Mouse (Mus musculus) midbrain, embryonic 14.5 days (tissue): ENCODE data around the gene Sds. TPM values are rescaled to one million over a fixed set of nuclear protein-coding genes. Genes with fewer than 3 reads are reported as not detected.
A peak's percentile ranks its signal among the peaks of the same experiment; 100 is the strongest.

Source experiments
- ATAC-seq: fragments of 200-750 bp; cut with Nextera tagmentation; 2 replicates; pipeline ENCODE4 v1.8.0; 2017; ENCODE audit warnings: moderate number of reproducible peaks, moderate library complexity; ENCODE audit not compliant: low FRiP score, low TSS enrichment
- DNase-seq: peaks from one replicate; pipeline ENCODE4 v3.0.0-alpha.2; 2015
- H3K27ac ChIP-seq: fragments of 300-500 bp; sonication (generic); replicated peaks from 2 replicates; pipeline ENCODE4 v1.5.1; 2014; ENCODE audit warnings: mild to moderate bottlenecking, low read depth, low read length, moderate library complexity
- H3K27me3 ChIP-seq: fragments of 300-500 bp; sonication (generic); 2 replicates; pipeline ENCODE4 v1.6.1; 2014; ENCODE audit warnings: low read length, control low read depth, mixed read lengths; ENCODE audit not compliant: control insufficient read depth, insufficient read depth
- H3K36me3 ChIP-seq: fragments of 300-500 bp; sonication (generic); 2 replicates; pipeline ENCODE4 v1.6.1; 2014; ENCODE audit warnings: low read length, control low read depth; ENCODE audit not compliant: control insufficient read depth, insufficient read depth
- H3K4me1 ChIP-seq: fragments of 300-500 bp; sonication (generic); 2 replicates; pipeline ENCODE4 v1.6.1; 2014; ENCODE audit warnings: mild to moderate bottlenecking, antibody characterized with exemption, low read length, control low read depth; ENCODE audit not compliant: control insufficient read depth, insufficient read depth
- H3K4me2 ChIP-seq: fragments of 300-500 bp; sonication (generic); 2 replicates; pipeline ENCODE4 v1.6.1; 2014; ENCODE audit warnings: mild to moderate bottlenecking, low read length, moderate library complexity
- H3K4me3 ChIP-seq: fragments of 300-500 bp; sonication (generic); replicated peaks from 2 replicates; pipeline ENCODE4 v1.5.1; 2014; ENCODE audit warnings: low read depth, low read length
- H3K9ac ChIP-seq: fragments of 300-500 bp; sonication (generic); replicated peaks from 2 replicates; pipeline ENCODE4 v1.6.1; 2014; ENCODE audit warnings: mild to moderate bottlenecking, low read length, moderate library complexity
- H3K9me3 ChIP-seq: fragments of 300-500 bp; sonication (generic); 2 replicates; pipeline ENCODE4 v1.6.1; 2016; ENCODE audit warnings: low read length, control low read depth, mixed read lengths; ENCODE audit not compliant: control insufficient read depth
- WGBS: fragments of 180-500 bp; shearing (Covaris S2); extraction: QIAGEN DNeasy Blood & Tissue Kit; methylation state at CpG from one replicate; pipeline ENCODE4 v1.1.7; 2014; 5-methylcytosine and 5-hydroxymethylcytosine counted together
- polyA plus RNA-seq: library from polyadenylated mRNA; unstranded; fragments of >200 nt; fragmentation: Nextera tagmentation; extraction: Ambion mirVana; gene quantifications from 2 replicates; pipeline ENCODE4 v1.2.1, GENCODE M21; 2014

The Sds gene
- polyA plus RNA-seq, 1 experiment from 2014 or later: 0.55 TPM

GRCm38 (mm10) chr5:120502147-120502621 is 25.9 kb downstream of the Sds start:
- H3K4me2 ChIP-seq: peak overlapping the region; percentile 93
- peaks cover 9% of the 10 kb centered on the region; the same call in 1 of the 2 replicates for H3K36me3 ChIP-seq
- ATAC-seq (no peak), DNase-seq (no peak)
- peaks cover 12% of the 10 kb centered on the region for H3K4me1 ChIP-seq
- no peaks in the 10 kb centered on the region for H3K27me3 ChIP-seq
- peak overlapping the region; percentile 88 for H3K9ac ChIP-seq
- no peak overlapping the region for H3K27ac ChIP-seq
- no peaks in the 10 kb centered on the region for H3K9me3 ChIP-seq
- 81% methylated on average over 9 of the region's 9 CpGs for WGBS
- peak overlapping the region; percentile 88 for H3K4me3 ChIP-seq

GRCm38 (mm10) chr5:120502675-120503143 is 26.4 kb downstream of the Sds start:
- Histone ChIP-seq H3K9me3 (no peaks in the 10 kb centered on the region), H3K27ac (no peak overlapping the region), H3K4me2 (peak overlapping the region; percentile 93), H3K4me3 (peak overlapping the region; percentile 88), H3K4me1 (peaks cover 12% of the 10 kb centered on the region), H3K36me3 (peaks cover 8% of the 10 kb centered on the region; the same call in 1 of the 2 replicates), H3K9ac (peak overlapping the region; percentile 88), H3K27me3 (no peaks in the 10 kb centered on the region)
- WGBS: 10% methylated on average over 12 of the region's 12 CpGs
- no peak for ATAC-seq
- no peak for DNase-seq

GRCm38 (mm10) chr5:120503144-120503795 is 26.9 kb downstream of the Sds start, which contains the start of gene Plbd2:
Plbd2 (minus strand) TSS chr5:120503625.
- peak within 1 kb of the TSS; percentile 93 for H3K4me2 ChIP-seq
- H3K9me3 ChIP-seq: no peaks in the 10 kb centered on the region
- H3K27me3 ChIP-seq: no peaks in the 10 kb centered on the region
- under 1% methylated on average over 52 of the region's 55 CpGs for WGBS
- DNase-seq: peak; percentile 98
- ATAC-seq: peak; percentile 70
- peak within 1 kb of the TSS; percentile 88 for H3K9ac ChIP-seq
- H3K27ac ChIP-seq: peak within 1 kb of the TSS; percentile 32; the same call in 1 of the 2 replicates
- peaks cover 12% of the 10 kb centered on the region for H3K4me1 ChIP-seq
- H3K36me3 ChIP-seq: peaks cover 6% of the 10 kb centered on the region; the same call in 1 of the 2 replicates
- peak within 1 kb of the TSS; percentile 88 for H3K4me3 ChIP-seq

- no peaks in the 10 kb centered on the region for H3K36me3 ChIP-seq
- H3K9me3 ChIP-seq: no peaks in the 10 kb centered on the region
- DNase-seq (peak; percentile 78), ATAC-seq (no peak)
- 20% methylated on average over 16 of the region's 16 CpGs for WGBS
- H3K9ac ChIP-seq: no peak overlapping the region
- H3K27me3 ChIP-seq: no peaks in the 10 kb centered on the region
- no peak overlapping the region for H3K4me2 ChIP-seq
- H3K4me3 ChIP-seq: no peak overlapping the region
- H3K4me1 ChIP-seq: peaks cover 15% of the 10 kb centered on the region
- no peak overlapping the region for H3K27ac ChIP-seq
Observed at GRCm38 (mm10) chr5:120505368-120505767, 29.0 kb downstream of the Sds start.

- H3K9ac ChIP-seq: no peak overlapping the region
- 68% methylated on average over 9 of the region's 9 CpGs for WGBS
- ATAC-seq (no peak), DNase-seq (no peak)
- no peak overlapping the region for H3K27ac ChIP-seq
- no peaks in the 10 kb centered on the region for H3K36me3 ChIP-seq
- no peak overlapping the region for H3K4me3 ChIP-seq
- no peak overlapping the region for H3K4me2 ChIP-seq
- H3K27me3 ChIP-seq: no peaks in the 10 kb centered on the region
- peaks cover 19% of the 10 kb centered on the region for H3K4me1 ChIP-seq
- no peaks in the 10 kb centered on the region for H3K9me3 ChIP-seq
Observed at GRCm38 (mm10) chr5:120505781-120506180, 29.5 kb downstream of the Sds start.

GRCm38 (mm10) chr5:120506490-120506889 is 30.2 kb downstream of the Sds start:
- Histone ChIP-seq H3K27ac (no peak overlapping the region), H3K36me3 (no peaks in the 10 kb centered on the region), H3K4me2 (no peak overlapping the region), H3K9ac (no peak overlapping the region), H3K27me3 (no peaks in the 10 kb centered on the region), H3K4me3 (no peak overlapping the region), H3K4me1 (peaks cover 20% of the 10 kb centered on the region), H3K9me3 (no peaks in the 10 kb centered on the region)
- ATAC-seq: no peak
- 68% methylated on average over 9 of the region's 9 CpGs for WGBS
- peak; percentile 29 for DNase-seq

GRCm38 (mm10) chr5:120507311-120507710 is 31.0 kb downstream of the Sds start:
- peaks cover 16% of the 10 kb centered on the region for H3K4me1 ChIP-seq
- H3K36me3 ChIP-seq: no peaks in the 10 kb centered on the region
- H3K4me2 ChIP-seq: no peak overlapping the region
- no peak for ATAC-seq
- no peak for DNase-seq
- no peaks in the 10 kb centered on the region; the same call in 1 of the 2 replicates for H3K27me3 ChIP-seq
- H3K27ac ChIP-seq: no peak overlapping the region
- H3K9me3 ChIP-seq: no peaks in the 10 kb centered on the region
- no peak overlapping the region for H3K4me3 ChIP-seq
- 54% methylated on average over 4 of the region's 4 CpGs for WGBS
- no peak overlapping the region for H3K9ac ChIP-seq

- peak; percentile 81 for ATAC-seq
- 1% methylated on average over 36 of the region's 36 CpGs for WGBS
- H3K4me1 ChIP-seq: peaks cover 12% of the 10 kb centered on the region; the same call in 1 of the 2 replicates
- H3K4me3 ChIP-seq: peak within 1 kb of the TSS; percentile 26
- H3K4me2 ChIP-seq: peak within 1 kb of the TSS; percentile 51
- no peaks in the 10 kb centered on the region for H3K36me3 ChIP-seq
- no peaks in the 10 kb centered on the region for H3K9me3 ChIP-seq
- no peak within 1 kb of the TSS for H3K27ac ChIP-seq
- no peaks in the 10 kb centered on the region; the same call in 1 of the 2 replicates for H3K27me3 ChIP-seq
- H3K9ac ChIP-seq: no peak within 1 kb of the TSS; the same call in 1 of the 2 replicates
- peak; percentile 87 for DNase-seq
Observed at GRCm38 (mm10) chr5:120510982-120511642, 34.8 kb downstream of the Sds start, which contains the start of gene Slc8b1. Slc8b1 (plus strand) TSS chr5:120511168.
